13 mouse cellular contexts compared by ENCODE assay signal in the genomic region with DNA sequence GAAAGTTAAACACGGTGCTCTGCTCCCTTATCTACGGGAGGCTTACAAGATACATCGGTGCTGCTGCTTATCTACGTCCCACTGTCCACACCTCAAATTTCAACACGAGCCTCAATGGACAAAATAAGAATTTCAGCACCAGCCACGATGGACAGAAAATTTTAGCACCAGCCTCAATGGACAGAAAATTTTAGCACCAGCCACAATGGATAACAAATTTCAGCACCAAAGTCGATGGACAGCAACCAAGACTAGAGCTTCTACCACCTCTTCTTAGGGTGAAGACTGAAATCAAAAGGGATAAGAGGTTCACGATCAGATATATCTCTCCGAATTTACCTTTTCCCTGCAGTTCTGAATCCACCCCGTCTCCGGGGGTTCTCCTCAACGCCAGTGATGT.
DNase-seq lines count a peak whose midpoint lies in the region; ATAC-seq lines count a peak whose summit lies in the region.
"Had no signal": no experiment of that assay in that cellular context is flagged by ENCODE, and none has a peak within 500 bp of the region (broad histone marks: within the 10 kb centered on the region; RNA-seq: fewer than 3 reads in every experiment).

No protein-coding gene starts in this region.

- peak; percentile 15 for DNase-seq in adrenal gland, postnatal 14 days
- no peak for DNase-seq in adrenal gland, adult 18-20 months (ENCODE audit: low spot score in 2 of 2)
- peak; percentile 27 for DNase-seq in neural tube, embryonic 10.5 days (ENCODE audit: extremely low spot score, low spot score)
- DNase-seq in embryo, embryonic 9.5 days (ENCODE audit: extremely low spot score): peak; percentile 37
- peak; percentile 58 for DNase-seq in retina, embryonic 14.5 days (ENCODE audit: low spot score)
- DNase-seq in T-cell, adult 2 months (ENCODE audit: low spot score): no peak
- no peak for DNase-seq in heart, adult 8-10 months (ENCODE audit: low spot score)
- DNase-seq: cerebellum, adult 11-12 months; kidney, adult 11 months had no signal

- ATAC-seq in neural tube, embryonic 15.5 days (ENCODE audit: low FRiP score): no peak
- ATAC-seq: midbrain, embryonic 15.5 days had no signal

- H3K36me3 ChIP-seq in neural tube, embryonic 15.5 days: no peaks in the 10 kb centered on the region
- H3K36me3 ChIP-seq: heart, embryonic 12.5 days; liver, embryonic 15.5 days; midbrain, embryonic 15.5 days had no signal

- H3K9me3 ChIP-seq in neural tube, embryonic 15.5 days (replicated peaks): no peaks in the 10 kb centered on the region
- H3K9me3 ChIP-seq: liver, embryonic 15.5 days; midbrain, embryonic 15.5 days had no signal

- no peak overlapping the region for H3K4me3 ChIP-seq in neural tube, embryonic 15.5 days (replicated peaks)
- H3K4me3 ChIP-seq: heart, embryonic 12.5 days; liver, embryonic 15.5 days; midbrain, embryonic 15.5 days had no signal

- no peak overlapping the region for H3K4me2 ChIP-seq in neural tube, embryonic 15.5 days
- H3K4me2 ChIP-seq: heart, embryonic 12.5 days; liver, embryonic 15.5 days; midbrain, embryonic 15.5 days had no signal

- 90% methylated on average over 12 of the region's 12 CpGs for WGBS in neural tube, embryonic 15.5 days

- no peak overlapping the region for H3K9ac ChIP-seq in neural tube, embryonic 15.5 days (replicated peaks)
- H3K9ac ChIP-seq: heart, embryonic 12.5 days; liver, embryonic 15.5 days; midbrain, embryonic 15.5 days had no signal

- no peaks in the 10 kb centered on the region for H3K4me1 ChIP-seq in neural tube, embryonic 15.5 days
- H3K4me1 ChIP-seq: heart, embryonic 12.5 days; liver, embryonic 15.5 days; midbrain, embryonic 15.5 days had no signal

- H3K27ac ChIP-seq in neural tube, embryonic 15.5 days (replicated peaks): no peak overlapping the region
- H3K27ac ChIP-seq: liver, embryonic 15.5 days; midbrain, embryonic 15.5 days had no signal

- no peaks in the 10 kb centered on the region for H3K27me3 ChIP-seq in neural tube, embryonic 15.5 days (replicated peaks)
- H3K27me3 ChIP-seq: heart, embryonic 12.5 days; liver, embryonic 15.5 days; midbrain, embryonic 15.5 days had no signal

Comparison
In these comparisons a context has a peak if more than half of its experiments do, and no peak if none do; other contexts are left out.
1. DNase-seq: peak in adrenal gland, postnatal 14 days (single experiment), neural tube, embryonic 10.5 days (single experiment), embryo, embryonic 9.5 days (single experiment) and retina, embryonic 14.5 days (single experiment); none in adrenal gland, adult 18-20 months (0 of 2), T-cell, adult 2 months (single experiment) and heart, adult 8-10 months (single experiment).